Mouse (Mus musculus) G1E (cell line): ENCODE data around the gene Ptprm. TPM values are rescaled to one million over a fixed set of nuclear protein-coding genes. Genes with fewer than 3 reads are reported as not detected.

Source experiments
- ATAC-seq: 2 replicates; pipeline ENCODE4 v1.8.0; 2016; ENCODE audit warnings: mild to moderate bottlenecking; ENCODE audit not compliant: insufficient number of reproducible peaks, poor library complexity, low FRiP score, severe bottlenecking; ENCODE audit errors: extremely low read depth
- DNase-seq: peaks from one replicate; pipeline ENCODE4 v3.0.0; 2012; ENCODE audit warnings: low spot score
- H3K27me3 ChIP-seq: 2 replicates; pipeline ENCODE4 v1.6.1; 2012; ENCODE audit warnings: mild to moderate bottlenecking, low read length, inconsistent platforms; ENCODE audit not compliant: insufficient read depth
- H3K36me3 ChIP-seq: replicated peaks from 2 replicates; pipeline ENCODE3; 2012; ENCODE audit warnings: mild to moderate bottlenecking, inconsistent platforms
- H3K4me1 ChIP-seq: 2 replicates; pipeline ENCODE4 v1.6.1; 2012; ENCODE audit warnings: low read depth, low read length, inconsistent platforms, mixed read lengths; ENCODE audit not compliant: insufficient read depth
- H3K4me3 ChIP-seq: 2 replicates; pipeline ENCODE4 v1.5.1; 2012; ENCODE audit warnings: low read depth, mild to moderate bottlenecking, inconsistent platforms, low read length, moderate library complexity, mixed read lengths
- H3K9me3 ChIP-seq: replicated peaks from 2 replicates; pipeline ENCODE4 v1.6.1; 2012; ENCODE audit warnings: inconsistent platforms
- CTCF ChIP-seq: IDR thresholded peaks from 2 replicates; pipeline ENCODE4 v1.5.1; 2012; ENCODE audit warnings: low read depth, low read length, inconsistent platforms, mixed read lengths
- GATA1 ChIP-seq: IDR thresholded peaks from 2 replicates; pipeline ENCODE4 v1.6.1; 2012; ENCODE audit warnings: borderline replicate concordance, low read length, inconsistent platforms, mixed read lengths
- GATA2 ChIP-seq: IDR thresholded peaks from 2 replicates; pipeline ENCODE4 v1.6.1; 2012; ENCODE audit warnings: low read depth, low read length, inconsistent platforms, borderline replicate concordance
- POLR2AphosphoS5 ChIP-seq: IDR thresholded peaks from 2 replicates; pipeline ENCODE4 v1.6.1; 2012; ENCODE audit warnings: low read depth, low read length, inconsistent platforms; ENCODE audit not compliant: insufficient replicate concordance
- TAL1 ChIP-seq: conservative IDR thresholded peaks from 2 replicates; pipeline ENCODE4 v1.6.1; 2012; ENCODE audit warnings: low read depth, low read length, inconsistent platforms, mixed read lengths
- polyA plus RNA-seq: library from polyadenylated mRNA; stranded (reverse); fragments of >175 nt; gene quantifications from 2 replicates; pipeline ENCODE4 v1.2.3, GENCODE M21; 2012
- total RNA-seq, 2 experiments: library from RNA; stranded (forward) in 1 of 2; stranded (reverse) in 1 of 2; fragments of 200-1000 nt in 1 of 2; fragments of >200 nt in 1 of 2; fragmentation: Nextera tagmentation in 1 of 2; gene quantifications; 2 replicates each; pipeline ENCODE4 v1.2.3; 2014 to 2017

Gene Ptprm
- total and polyA plus RNA-seq, 3 experiments = 0.27 TPM; not detected in 2

DNA sequence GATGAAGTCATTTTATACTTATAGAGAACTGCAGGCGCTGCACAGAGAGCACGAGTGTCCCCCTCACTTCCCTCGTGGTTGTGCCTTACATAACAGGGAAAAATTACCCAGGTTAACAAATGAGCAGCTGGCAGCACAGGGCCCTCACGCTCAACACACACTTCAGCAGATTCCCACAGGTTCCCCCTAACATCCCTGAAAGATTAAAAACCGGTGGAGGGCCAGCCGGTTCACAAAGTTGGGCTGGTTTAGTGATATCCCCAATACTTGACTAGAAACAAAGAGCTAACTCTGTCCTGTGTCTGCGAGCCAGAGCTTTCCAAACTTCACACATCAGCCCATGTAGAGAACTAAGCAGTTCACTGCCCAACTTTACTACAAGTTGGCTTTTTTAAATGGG is 3.7 kb downstream of the Ptprm start:
- Histone ChIP-seq H3K9me3 (peaks cover 63% of the 10 kb centered on the region), H3K4me3 (no peak overlapping the region), H3K36me3 (no peaks in the 10 kb centered on the region), H3K4me1 (no peaks in the 10 kb centered on the region), H3K27me3 (no peaks in the 10 kb centered on the region)
- no peak for TF ChIP-seq GATA1
- TF ChIP-seq TAL1 = no peak
- TF ChIP-seq GATA2 = no peak
- TF ChIP-seq POLR2AphosphoS5 = no peak
- TF ChIP-seq CTCF = no peak
- no peak for DNase-seq
- no peak for ATAC-seq

DNA sequence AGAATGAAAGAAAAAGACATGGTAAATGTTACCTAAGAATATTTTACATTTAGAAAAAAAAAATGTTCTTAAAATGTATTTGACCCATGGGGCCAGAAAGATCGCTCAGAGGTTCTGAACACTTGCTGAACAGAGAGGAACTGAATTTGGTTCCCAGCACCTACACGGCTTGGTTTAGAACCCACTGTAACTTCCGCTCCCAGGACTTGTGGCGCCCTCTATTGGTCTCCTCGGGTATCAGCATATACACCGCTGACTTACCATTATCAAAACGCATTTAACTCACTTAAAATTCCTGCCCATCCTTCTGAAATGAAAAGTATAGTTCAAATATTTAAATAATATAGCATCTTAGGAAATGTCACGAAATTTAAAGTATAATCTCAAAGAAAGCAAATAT is 4.7 kb downstream of the Ptprm start:
- no peak for ATAC-seq
- Histone ChIP-seq H3K27me3 (no peaks in the 10 kb centered on the region), H3K4me1 (no peaks in the 10 kb centered on the region), H3K36me3 (no peaks in the 10 kb centered on the region), H3K4me3 (no peak overlapping the region), H3K9me3 (peaks cover 63% of the 10 kb centered on the region)
- no peak for TF ChIP-seq TAL1
- TF ChIP-seq GATA2 = no peak
- TF ChIP-seq CTCF = no peak
- TF ChIP-seq GATA1 = no peak
- no peak for TF ChIP-seq POLR2AphosphoS5
- no peak for DNase-seq

DNA sequence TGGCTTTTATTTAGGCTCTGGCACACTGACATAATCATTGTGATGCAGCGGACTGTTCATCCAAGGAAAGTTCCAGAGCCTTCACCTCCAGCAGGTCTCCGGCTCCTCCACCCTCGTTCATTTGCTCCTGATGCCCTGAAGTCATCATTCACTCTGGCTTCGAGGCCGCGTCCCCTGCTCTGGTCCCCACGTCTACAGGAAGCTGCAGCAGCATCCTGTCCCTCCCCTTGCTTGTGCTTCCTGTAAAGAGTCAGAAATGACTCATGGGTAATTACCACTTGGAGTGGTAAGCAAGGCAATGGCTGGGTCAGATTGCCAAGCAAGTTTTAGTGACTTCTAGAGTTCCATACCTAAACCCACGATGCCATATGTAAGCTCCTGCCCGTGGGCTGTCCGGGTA is 7.3 kb downstream of the Ptprm start:
- Histone ChIP-seq H3K4me1 (no peaks in the 10 kb centered on the region), H3K27me3 (no peaks in the 10 kb centered on the region), H3K4me3 (no peak overlapping the region), H3K36me3 (no peaks in the 10 kb centered on the region), H3K9me3 (peaks cover 63% of the 10 kb centered on the region)
- TF ChIP-seq POLR2AphosphoS5 = no peak
- TF ChIP-seq TAL1 = no peak
- no peak for TF ChIP-seq CTCF
- TF ChIP-seq GATA1 = no peak
- no peak for TF ChIP-seq GATA2
- no peak for DNase-seq
- ATAC-seq = no peak

DNA sequence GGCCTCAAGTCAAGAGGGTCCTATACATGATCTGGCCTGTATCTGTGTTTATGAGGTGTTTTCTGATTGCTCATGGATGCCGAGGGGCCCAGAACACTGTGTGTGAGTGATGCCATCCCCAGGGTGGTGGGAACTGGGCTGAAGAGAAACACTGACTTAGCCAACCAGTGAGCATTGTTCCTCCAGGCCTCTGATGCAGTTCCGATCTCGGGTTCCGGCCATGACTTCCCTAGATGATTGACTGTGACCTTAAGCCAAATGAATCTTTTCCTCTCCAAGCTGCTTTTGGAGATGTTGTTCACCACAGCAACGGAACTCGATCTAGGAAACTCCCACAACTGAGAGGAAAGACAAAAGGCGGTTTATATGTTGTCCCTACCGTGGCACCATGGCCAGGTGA is 9.1 kb downstream of the Ptprm start:
- TF ChIP-seq CTCF (no peak), TAL1 (no peak), GATA2 (no peak), POLR2AphosphoS5 (no peak), GATA1 (no peak)
- no peaks in the 10 kb centered on the region for H3K36me3 ChIP-seq
- H3K4me1 ChIP-seq = no peaks in the 10 kb centered on the region
- H3K9me3 ChIP-seq = peaks cover 67% of the 10 kb centered on the region
- H3K4me3 ChIP-seq = no peak overlapping the region
- DNase-seq (no peak), ATAC-seq (no peak)
- H3K27me3 ChIP-seq = no peaks in the 10 kb centered on the region

DNA sequence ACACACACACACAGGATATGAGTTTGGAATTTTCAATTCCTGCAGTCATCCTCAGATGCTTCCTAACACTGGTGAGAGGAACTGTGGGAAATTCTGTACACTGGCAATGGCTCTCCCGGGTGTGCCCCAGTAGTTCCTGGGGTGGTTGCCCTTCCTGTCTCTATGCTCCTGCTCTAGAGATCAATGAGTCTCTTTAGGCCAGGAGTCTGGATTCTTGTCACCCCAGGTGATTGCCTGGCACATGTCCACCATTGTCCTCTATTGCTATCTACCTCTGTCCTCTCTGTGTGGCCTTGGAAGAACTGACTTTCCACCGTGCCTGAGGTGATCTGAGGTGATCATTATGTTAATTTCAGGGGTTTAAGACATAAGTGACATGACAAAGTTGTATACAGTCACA is 10.8 kb downstream of the Ptprm start:
- peaks cover 76% of the 10 kb centered on the region for H3K9me3 ChIP-seq
- no peak for TF ChIP-seq CTCF
- no peak for TF ChIP-seq POLR2AphosphoS5
- TF ChIP-seq GATA2 = no peak
- no peak for TF ChIP-seq GATA1
- TF ChIP-seq TAL1 = no peak
- no peaks in the 10 kb centered on the region for H3K4me1 ChIP-seq
- DNase-seq = no peak
- ATAC-seq = no peak
- H3K36me3 ChIP-seq = no peaks in the 10 kb centered on the region
- no peaks in the 10 kb centered on the region for H3K27me3 ChIP-seq
- H3K4me3 ChIP-seq = no peak overlapping the region

DNA sequence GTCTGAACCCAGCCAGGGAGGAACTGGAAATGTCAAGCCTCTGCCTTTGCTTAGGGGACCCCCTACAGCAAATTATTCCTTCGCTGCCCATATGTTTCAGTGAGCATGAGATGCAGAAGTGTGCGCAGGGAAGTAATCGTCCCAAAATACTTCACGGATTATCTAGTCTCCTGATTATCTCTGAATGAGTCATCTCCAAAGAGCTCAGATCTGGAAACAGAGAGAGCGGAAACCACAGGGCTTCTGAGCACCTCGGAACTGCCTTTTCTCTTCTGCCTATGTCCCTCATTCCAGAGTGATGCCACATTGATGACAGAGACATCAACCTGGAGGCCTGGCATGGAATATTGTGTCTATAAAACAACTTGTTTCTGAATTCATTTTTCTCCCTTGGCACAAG is 11.3 kb downstream of the Ptprm start:
- H3K36me3 ChIP-seq = no peaks in the 10 kb centered on the region
- no peak overlapping the region for H3K4me3 ChIP-seq
- H3K4me1 ChIP-seq = no peaks in the 10 kb centered on the region
- H3K27me3 ChIP-seq = no peaks in the 10 kb centered on the region
- DNase-seq (no peak), ATAC-seq (no peak)
- H3K9me3 ChIP-seq = peaks cover 77% of the 10 kb centered on the region
- no peak for TF ChIP-seq GATA2
- no peak for TF ChIP-seq POLR2AphosphoS5
- no peak for TF ChIP-seq CTCF
- TF ChIP-seq TAL1 = no peak
- no peak for TF ChIP-seq GATA1

DNA sequence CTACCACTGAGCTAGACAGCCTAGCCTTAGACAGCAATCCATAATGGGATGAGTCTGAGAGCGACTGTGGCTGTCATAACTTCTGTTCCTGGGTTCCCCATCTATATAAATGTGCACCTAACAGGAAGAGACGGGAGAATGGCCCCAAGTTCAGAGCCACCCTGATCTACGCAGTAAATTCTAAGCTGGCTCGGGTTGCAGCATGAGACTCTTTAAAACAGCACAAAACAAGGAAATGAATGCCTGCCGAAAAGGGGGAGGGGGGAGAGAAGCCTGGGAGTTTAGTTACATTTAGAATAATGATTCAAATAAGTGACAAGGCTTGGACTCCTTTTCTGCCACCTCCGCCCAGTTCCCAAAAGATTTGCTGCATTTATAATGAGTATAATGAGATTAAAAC is 13.9 kb downstream of the Ptprm start:
- Histone ChIP-seq H3K9me3 (peaks cover 75% of the 10 kb centered on the region), H3K4me1 (no peaks in the 10 kb centered on the region), H3K36me3 (no peaks in the 10 kb centered on the region), H3K27me3 (no peaks in the 10 kb centered on the region), H3K4me3 (no peak overlapping the region)
- DNase-seq = no peak
- ATAC-seq = no peak
- TF ChIP-seq GATA2 (no peak), GATA1 (no peak), POLR2AphosphoS5 (no peak), CTCF (no peak), TAL1 (no peak)
